Mouse (Mus musculus) hindbrain, embryonic 13.5 days (tissue): ENCODE results near the gene Capns1. TPM values are rescaled to one million over a fixed set of nuclear protein-coding genes. Genes with fewer than 3 reads are reported as not detected.
"Not testable (repeated sequence)": the region's sequence is repeated elsewhere in the genome, so short reads cannot be mapped to it uniquely, and the experiment has no call there.

Source experiments
- ATAC-seq: fragments of 200-750 bp; cut with Nextera tagmentation; 2 replicates; pipeline ENCODE4 v1.8.0; 2017; ENCODE audit warnings: moderate TSS enrichment; ENCODE audit not compliant: low FRiP score
- H3K27ac ChIP-seq: fragments of 300-500 bp; sonication (generic); 2 replicates; pipeline ENCODE4 v1.5.1; 2015; ENCODE audit warnings: inconsistent platforms, mild to moderate bottlenecking, moderate library complexity
- H3K27me3 ChIP-seq: fragments of 300-500 bp; sonication (generic); 2 replicates; pipeline ENCODE4 v1.6.1; 2015; ENCODE audit warnings: mild to moderate bottlenecking, inconsistent platforms
- H3K36me3 ChIP-seq: fragments of 300-500 bp; sonication (generic); 2 replicates; pipeline ENCODE4 v1.6.1; 2015; ENCODE audit warnings: mild to moderate bottlenecking, inconsistent platforms
- H3K4me1 ChIP-seq: fragments of 300-500 bp; sonication (generic); replicated peaks from 2 replicates; pipeline ENCODE4 v1.6.1; 2015; ENCODE audit warnings: inconsistent platforms
- H3K4me2 ChIP-seq: fragments of 300-500 bp; sonication (generic); 2 replicates; pipeline ENCODE4 v1.6.1; 2015; ENCODE audit warnings: inconsistent platforms, mild to moderate bottlenecking, moderate library complexity
- H3K4me3 ChIP-seq: fragments of 300-500 bp; sonication (generic); 2 replicates; pipeline ENCODE4 v1.5.1; 2015; ENCODE audit warnings: mild to moderate bottlenecking, inconsistent platforms
- H3K9ac ChIP-seq: fragments of 300-500 bp; sonication (generic); 2 replicates; pipeline ENCODE4 v1.6.1; 2015; ENCODE audit warnings: mild to moderate bottlenecking, inconsistent platforms
- H3K9me3 ChIP-seq: fragments of 300-500 bp; sonication (generic); 2 replicates; pipeline ENCODE4 v1.6.1; 2016; ENCODE audit warnings: inconsistent platforms
- WGBS: fragments of 180-500 bp; shearing (Covaris S2); methylation state at CpG from one replicate; pipeline ENCODE4 v1.1.7; 2015; 5-methylcytosine and 5-hydroxymethylcytosine counted together
- polyA plus RNA-seq: library from polyadenylated mRNA; unstranded; fragments of >200 nt; fragmentation: Nextera tagmentation; extraction: Ambion mirVana; gene quantifications from 2 replicates; pipeline ENCODE4 v1.2.1, GENCODE M21; 2015

Capns1 gene
- polyA plus RNA-seq: 68.1 and 78.1 TPM in 2 replicates

- no peak within 1 kb of the TSS for H3K27ac ChIP-seq
- H3K4me3 ChIP-seq: peak within 1 kb of the TSS; percentile 12; the same call in 1 of the 2 replicates
- H3K9me3 ChIP-seq: no peaks in the 10 kb centered on the region
- no peaks in the 10 kb centered on the region for H3K27me3 ChIP-seq
- H3K4me1 ChIP-seq: peaks cover 17% of the 10 kb centered on the region
- 8% methylated on average over 8 of the region's 8 CpGs for whole genome bisulfite sequencing
- peak within 1 kb of the TSS; percentile 24 for H3K9ac ChIP-seq
- no peaks in the 10 kb centered on the region for H3K36me3 ChIP-seq
- H3K4me2 ChIP-seq: peak within 1 kb of the TSS; percentile 27; the same call in 1 of the 2 replicates
- no peak for ATAC-seq
These were observed at the start of gene Capns1 for GRCm38 (mm10) chr7:30198481-30198971. Gene Capns1 (minus strand): TSS chr7:30198811.

- H3K4me2 ChIP-seq, H3K27me3 ChIP-seq, H3K9me3 ChIP-seq, H3K27ac ChIP-seq, ATAC-seq, H3K9ac ChIP-seq, H3K4me3 ChIP-seq: not testable (repeated sequence)
- Histone ChIP-seq H3K4me1 (peaks cover 13% of the 10 kb centered on the region), H3K36me3 (peaks cover 39% of the 10 kb centered on the region)
- 93% methylated on average over 3 of the region's 3 CpGs for WGBS
These were observed 38.8 kb upstream of the Capns1 start for GRCm38 (mm10) chr7:30237374-30237773.

- 84% methylated on average over 4 of the region's 4 CpGs for WGBS
- Histone ChIP-seq H3K4me1 (peaks cover 19% of the 10 kb centered on the region), H3K9me3 (no peaks in the 10 kb centered on the region), H3K27me3 (no peaks in the 10 kb centered on the region), H3K27ac (no peak within 1 kb of the TSS), H3K36me3 (peaks cover 28% of the 10 kb centered on the region), H3K4me2 (no peak within 1 kb of the TSS), H3K9ac (no peak within 1 kb of the TSS), H3K4me3 (no peak within 1 kb of the TSS)
- no peak for ATAC-seq
These were observed 37.0 kb upstream of the Capns1 start, which contains the start of gene Ovol3 for GRCm38 (mm10) chr7:30235625-30236024. Gene Ovol3 (minus strand): TSS chr7:30235725.

- peaks cover 27% of the 10 kb centered on the region for H3K36me3 ChIP-seq
- no peak overlapping the region for H3K4me3 ChIP-seq
- ATAC-seq: no peak
- H3K4me1 ChIP-seq: peaks cover 22% of the 10 kb centered on the region
- 91% methylated on average over 8 of the region's 8 CpGs for WGBS
- no peaks in the 10 kb centered on the region for H3K27me3 ChIP-seq
- H3K9ac ChIP-seq: no peak overlapping the region
- no peak overlapping the region for H3K27ac ChIP-seq
- no peaks in the 10 kb centered on the region for H3K9me3 ChIP-seq
- H3K4me2 ChIP-seq: no peak overlapping the region
These were observed 36.5 kb upstream of the Capns1 start for GRCm38 (mm10) chr7:30235091-30235490.

- WGBS: 94% methylated on average over 15 of the region's 15 CpGs
- H3K4me3 ChIP-seq: no peak overlapping the region
- H3K4me1 ChIP-seq: peaks cover 22% of the 10 kb centered on the region
- no peak overlapping the region for H3K4me2 ChIP-seq
- H3K9ac ChIP-seq: no peak overlapping the region
- ATAC-seq: no peak
- no peak overlapping the region for H3K27ac ChIP-seq
- H3K36me3 ChIP-seq: peaks cover 32% of the 10 kb centered on the region
- no peaks in the 10 kb centered on the region for H3K27me3 ChIP-seq
- H3K9me3 ChIP-seq: no peaks in the 10 kb centered on the region
These were observed 35.8 kb upstream of the Capns1 start for GRCm38 (mm10) chr7:30234276-30234858.

GRCm38 (mm10) chr7:30233387-30233786 lies 34.8 kb upstream of the Capns1 start:
- Histone ChIP-seq H3K27me3 (no peaks in the 10 kb centered on the region), H3K4me3 (peak overlapping the region; percentile 72; the same call in 1 of the 2 replicates), H3K4me2 (peak overlapping the region; percentile 67), H3K9ac (peak overlapping the region; percentile 16; the same call in 1 of the 2 replicates), H3K4me1 (peaks cover 22% of the 10 kb centered on the region), H3K27ac (no peak overlapping the region), H3K36me3 (peaks cover 36% of the 10 kb centered on the region), H3K9me3 (no peaks in the 10 kb centered on the region)
- WGBS: 92% methylated on average over 20 of the region's 20 CpGs
- ATAC-seq: no peak

- H3K9ac ChIP-seq: peak overlapping the region; percentile 82
- peak; percentile 3; the same call in 1 of the 2 replicates for ATAC-seq
- 6% methylated on average over 24 of the region's 24 CpGs for WGBS
These were observed 34.1 kb upstream of the Capns1 start for GRCm38 (mm10) chr7:30232631-30233148.

GRCm38 (mm10) chr7:30231669-30232454 lies 33.3 kb upstream of the Capns1 start, which contains the start of the genes Polr2i and Tbcb:
Gene Polr2i (plus strand): TSS chr7:30231948.
Gene Tbcb (minus strand): TSS chr7:30232272.
- ATAC-seq: peak; percentile 94

More at GRCm38 (mm10) chr7:30232631-30233148, 34.1 kb upstream of the Capns1 start:
- Histone ChIP-seq H3K27ac (peak overlapping the region; percentile 97), H3K4me2 (peak overlapping the region; percentile 67), H3K4me3 (peak overlapping the region; percentile 72), H3K27me3 (no peaks in the 10 kb centered on the region), H3K9me3 (no peaks in the 10 kb centered on the region), H3K4me1 (peaks cover 22% of the 10 kb centered on the region), H3K36me3 (peaks cover 43% of the 10 kb centered on the region)

GRCm38 (mm10) chr7:30231328-30231668 lies 32.7 kb upstream of the Capns1 start:
- no peak; the same call in 1 of the 2 replicates for ATAC-seq
- Histone ChIP-seq H3K4me1 (peaks cover 22% of the 10 kb centered on the region), H3K9ac (peak overlapping the region; percentile 78), H3K4me3 (peak overlapping the region; percentile 72), H3K27me3 (no peaks in the 10 kb centered on the region), H3K9me3 (no peaks in the 10 kb centered on the region), H3K4me2 (peak overlapping the region; percentile 78), H3K27ac (peak overlapping the region; percentile 79), H3K36me3 (peaks cover 57% of the 10 kb centered on the region)
- 2% methylated on average over 16 of the region's 16 CpGs for WGBS

More at GRCm38 (mm10) chr7:30231669-30232454, 33.3 kb upstream of the Capns1 start, which contains the start of the genes Polr2i and Tbcb:
- under 1% methylated on average over 67 of the region's 67 CpGs for WGBS
- H3K4me3 ChIP-seq: peak within 1 kb of the TSS; percentile 72
- peaks cover 51% of the 10 kb centered on the region for H3K36me3 ChIP-seq
- H3K9ac ChIP-seq: peak within 1 kb of the TSS; percentile 82
- H3K27me3 ChIP-seq: no peaks in the 10 kb centered on the region
- H3K4me1 ChIP-seq: peaks cover 22% of the 10 kb centered on the region
- H3K4me2 ChIP-seq: peak within 1 kb of the TSS; percentile 78
- H3K27ac ChIP-seq: peak within 1 kb of the TSS; percentile 97
- no peaks in the 10 kb centered on the region for H3K9me3 ChIP-seq

- Histone ChIP-seq H3K27ac (no peak overlapping the region), H3K4me2 (no peak overlapping the region), H3K9ac (no peak overlapping the region), H3K9me3 (no peaks in the 10 kb centered on the region), H3K4me1 (peaks cover 9% of the 10 kb centered on the region), H3K27me3 (no peaks in the 10 kb centered on the region), H3K36me3 (peaks cover 65% of the 10 kb centered on the region), H3K4me3 (no peak overlapping the region)
- ATAC-seq: no peak
- WGBS: 93% methylated on average over 12 of the region's 12 CpGs
These were observed 25.6 kb upstream of the Capns1 start for GRCm38 (mm10) chr7:30224206-30224605.

- peaks cover 49% of the 10 kb centered on the region for H3K36me3 ChIP-seq
- H3K27me3 ChIP-seq: no peaks in the 10 kb centered on the region
- WGBS: 98% methylated on average over 5 of the region's 5 CpGs
- H3K4me2 ChIP-seq: no peak overlapping the region
- no peak overlapping the region for H3K4me3 ChIP-seq
- H3K4me1 ChIP-seq: peaks cover 13% of the 10 kb centered on the region
- H3K27ac ChIP-seq: no peak overlapping the region
- no peak overlapping the region for H3K9ac ChIP-seq
- ATAC-seq: no peak
- no peaks in the 10 kb centered on the region for H3K9me3 ChIP-seq
These were observed 23.6 kb upstream of the Capns1 start for GRCm38 (mm10) chr7:30222205-30222604.

- no peak overlapping the region for H3K9ac ChIP-seq
- no peak overlapping the region for H3K4me3 ChIP-seq
- H3K4me1 ChIP-seq: peaks cover 13% of the 10 kb centered on the region
- WGBS: 86% methylated on average over 3 of the region's 3 CpGs
- no peak overlapping the region for H3K27ac ChIP-seq
- no peak for ATAC-seq
- H3K9me3 ChIP-seq: no peaks in the 10 kb centered on the region
- H3K4me2 ChIP-seq: no peak overlapping the region
- H3K27me3 ChIP-seq: no peaks in the 10 kb centered on the region
- H3K36me3 ChIP-seq: peaks cover 42% of the 10 kb centered on the region
These were observed 22.8 kb upstream of the Capns1 start for GRCm38 (mm10) chr7:30221433-30221832.
